9 mouse cellular contexts compared by ENCODE assay signal in genomic region chr8:94343290-94343689, GRCm38 (mm10). TPM values are rescaled to one million over a fixed set of nuclear protein-coding genes. Genes with fewer than 3 reads are reported as not detected.
DNase-seq lines count a peak whose midpoint lies in the region; ATAC-seq and TF ChIP-seq lines count a peak whose summit lies in the region.
"Had no signal": no experiment of that assay in that cellular context is flagged by ENCODE, and none has a peak within 500 bp of the region (broad histone marks: within the 10 kb centered on the region; RNA-seq: fewer than 3 reads in every experiment).

No protein-coding gene starts in this region.

- peak; percentile 59 for DNase-seq in forebrain, embryonic 10.5 days (ENCODE audit: extremely low spot score, low spot score)
- DNase-seq in adrenal gland, adult 2 months, result peak; percentile 70
- peak; percentile 79 for DNase-seq in embryo, embryonic 10.5 days (ENCODE audit: low spot score)
- peak; percentile 81 for DNase-seq in heart, postnatal 0 days (ENCODE audit: low spot score)
- DNase-seq in layer of hippocampus, postnatal 14 days (ENCODE audit: low spot score in 2 of 2), result peak; percentile 80 to 92
- peak; percentile 50 to 78 for DNase-seq in spleen, postnatal 14 days (ENCODE audit: low spot score in 2 of 2)

- no peaks in the 10 kb centered on the region for H3K9me3 ChIP-seq in forebrain, embryonic 10.5 days
- H3K9me3 ChIP-seq in forebrain, embryonic 13.5 days (replicated peaks), result no peaks in the 10 kb centered on the region
- no peaks in the 10 kb centered on the region for H3K9me3 ChIP-seq in heart, postnatal 0 days (replicated peaks; ENCODE audit: control insufficient read depth, low read length)
- H3K9me3 ChIP-seq: midbrain, embryonic 12.5 days had no signal

- ATAC-seq in forebrain, embryonic 13.5 days, result no peak
- peak; percentile 77 for ATAC-seq in heart, postnatal 0 days (ENCODE audit: insufficient read depth, low read depth)
- ATAC-seq in megakaryocyte progenitor cell, adult 5-6 weeks (replicated peaks; ENCODE audit: poor library complexity), result peak; percentile 60

- no peaks in the 10 kb centered on the region for H3K27me3 ChIP-seq in forebrain, embryonic 10.5 days (ENCODE audit: poor library complexity, severe bottlenecking)
- no peaks in the 10 kb centered on the region for H3K27me3 ChIP-seq in forebrain, embryonic 13.5 days
- H3K27me3 ChIP-seq in heart, postnatal 0 days (ENCODE audit: control insufficient read depth, insufficient read depth, low read length), result no peaks in the 10 kb centered on the region
- H3K27me3 ChIP-seq: midbrain, embryonic 12.5 days had no signal

- TF ChIP-seq CTCF in heart, postnatal 0 days (IDR thresholded peaks at IDR 0.05; ENCODE audit: low read depth), result peak; percentile 90

- no peaks in the 10 kb centered on the region for H3K36me3 ChIP-seq in forebrain, embryonic 10.5 days (replicated peaks)
- no peaks in the 10 kb centered on the region for H3K36me3 ChIP-seq in forebrain, embryonic 13.5 days (ENCODE audit: poor library complexity, severe bottlenecking)
- no peaks in the 10 kb centered on the region for H3K36me3 ChIP-seq in heart, postnatal 0 days (replicated peaks; ENCODE audit: control insufficient read depth, insufficient read depth, low read length)
- H3K36me3 ChIP-seq: midbrain, embryonic 12.5 days had no signal

- 18% methylated on average over 6 of the region's 6 CpGs for WGBS in forebrain, embryonic 10.5 days
- WGBS in forebrain, embryonic 13.5 days, result 13% methylated on average over 6 of the region's 6 CpGs
- 13% methylated on average over 6 of the region's 6 CpGs for WGBS in heart, postnatal 0 days

- no peak overlapping the region for H3K27ac ChIP-seq in forebrain, embryonic 10.5 days
- H3K27ac ChIP-seq in forebrain, embryonic 13.5 days, result no peak overlapping the region
- peak overlapping the region; percentile 43; the same call in 1 of the 2 replicates for H3K27ac ChIP-seq in heart, postnatal 0 days (ENCODE audit: low read depth)
- H3K27ac ChIP-seq: midbrain, embryonic 12.5 days had no signal

- H3K9ac ChIP-seq in forebrain, embryonic 13.5 days, result no peak overlapping the region
- H3K9ac ChIP-seq in heart, postnatal 0 days (replicated peaks; ENCODE audit: low read depth, low read length), result no peak overlapping the region
- H3K9ac ChIP-seq: midbrain, embryonic 12.5 days had no signal

- peak; percentile 59; the same call in 1 of the 2 replicates for TF ChIP-seq EP300 in heart, postnatal 0 days (IDR thresholded peaks at IDR 0.05; ENCODE audit: low read depth)

- H3K4me2 ChIP-seq in forebrain, embryonic 13.5 days, result no peak overlapping the region
- H3K4me2 ChIP-seq in heart, postnatal 0 days (ENCODE audit: low read depth, low read length), result no peak overlapping the region
- H3K4me2 ChIP-seq: midbrain, embryonic 12.5 days had no signal

- no peaks in the 10 kb centered on the region for H3K4me1 ChIP-seq in forebrain, embryonic 10.5 days
- no peaks in the 10 kb centered on the region for H3K4me1 ChIP-seq in forebrain, embryonic 13.5 days
- H3K4me1 ChIP-seq in heart, postnatal 0 days (ENCODE audit: control insufficient read depth, insufficient read depth), result no peaks in the 10 kb centered on the region
- H3K4me1 ChIP-seq: midbrain, embryonic 12.5 days had no signal

- H3K4me3 ChIP-seq in forebrain, embryonic 10.5 days, result no peak overlapping the region
- no peak overlapping the region for H3K4me3 ChIP-seq in forebrain, embryonic 13.5 days
- no peak overlapping the region for H3K4me3 ChIP-seq in heart, postnatal 0 days (ENCODE audit: low read depth, low read length)
- H3K4me3 ChIP-seq: midbrain, embryonic 12.5 days had no signal

RNA-seq across cellular contexts. Expression of gene Slc12a3, which starts 14.3 kb away (rescaled TPM):
- polyA plus RNA-seq in forebrain, embryonic 10.5 days (2016; fragmentation: Nextera tagmentation; extraction: Ambion mirVana), result not detected in 2 replicates
- polyA plus RNA-seq in forebrain, embryonic 13.5 days (2015; fragmentation: Nextera tagmentation; extraction: Ambion mirVana), result not detected in 2 replicates
- under 1 TPM in 1 of 2 experiments, not detected in 1; 0.12 TPM for total RNA-seq in adrenal gland, adult 2 months (2021)
- 0.10 TPM in 1 of 2 replicates, not detected in the other for polyA plus RNA-seq in adrenal gland, adult 2 months (2012; rRNA removed)
- 0.58 TPM in 1 of 2 replicates, not detected in the other for total RNA-seq in heart, postnatal 0 days (2014; rRNA removed; ENCODE audit: low replicate concordance)
- 0.07 and 0.14 TPM in 2 replicates for polyA plus RNA-seq in heart, postnatal 0 days (2015; fragmentation: Nextera tagmentation; extraction: Ambion mirVana)
- total RNA-seq in layer of hippocampus, postnatal 14 days (2021), result under 1 TPM; 0.31 to 0.44 TPM
- total RNA-seq in megakaryocyte progenitor cell, adult 5-6 weeks (2015), result 0.12 and 0.17 TPM in 2 replicates
- not detected in 2 replicates for total RNA-seq in megakaryocyte progenitor cell, adult 5-6 weeks (2017)
- polyA plus RNA-seq: midbrain, embryonic 12.5 days had no signal

RNA-seq across cellular contexts. Expression of gene Herpud1, which starts 42.9 kb away (rescaled TPM):
- polyA plus RNA-seq in forebrain, embryonic 10.5 days (2016; fragmentation: Nextera tagmentation; extraction: Ambion mirVana), result 44.9 and 53.0 TPM in 2 replicates
- 50.9 and 53.9 TPM in 2 replicates for polyA plus RNA-seq in forebrain, embryonic 13.5 days (2015; fragmentation: Nextera tagmentation; extraction: Ambion mirVana)
- 100 to 1,000 TPM in 1 of 2 experiments, 10 to 100 TPM in 1; 99.0 to 141 TPM for total RNA-seq in adrenal gland, adult 2 months (2021)
- polyA plus RNA-seq in adrenal gland, adult 2 months (2012; rRNA removed), result 188 and 195 TPM in 2 replicates
- total RNA-seq in heart, postnatal 0 days (2014; rRNA removed; ENCODE audit: low replicate concordance), result 177 and 179 TPM in 2 replicates
- polyA plus RNA-seq in heart, postnatal 0 days (2015; fragmentation: Nextera tagmentation; extraction: Ambion mirVana), result 131 and 159 TPM in 2 replicates
- total RNA-seq in layer of hippocampus, postnatal 14 days (2021), result 10 to 100 TPM; 43.9 to 56.6 TPM
- total RNA-seq in megakaryocyte progenitor cell, adult 5-6 weeks (2015), result 78.2 and 89.9 TPM in 2 replicates
- total RNA-seq in megakaryocyte progenitor cell, adult 5-6 weeks (2017), result 83.3 and 99.5 TPM in 2 replicates
